Mouse (Mus musculus): Measurements from ENCODE around the gene Nrcam. TPM values are rescaled to one million over a fixed set of nuclear protein-coding genes. Genes with fewer than 3 reads are reported as not detected.

The Nrcam gene
- polyA plus RNA-seq, 1 experiment, result 0.56 TPM

DNA sequence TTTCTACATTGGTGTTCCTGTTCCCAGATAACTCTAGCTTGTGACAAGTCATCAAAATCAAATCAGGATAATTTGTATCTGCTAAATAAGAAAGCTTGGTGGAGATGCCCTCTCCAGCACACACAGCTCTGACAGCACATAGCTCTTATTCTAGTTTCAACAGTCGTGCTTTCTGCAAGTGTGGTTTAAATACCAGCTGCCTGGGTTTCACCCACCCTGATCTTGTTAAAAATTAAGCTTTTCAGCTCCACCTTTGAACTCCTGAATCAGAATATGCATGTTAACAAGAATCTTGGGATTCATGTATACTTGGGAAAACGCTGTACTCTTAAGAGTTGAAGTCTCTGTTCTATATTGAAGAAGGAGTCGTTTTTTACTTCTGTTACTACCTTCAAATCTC is 66.2 kb downstream of the Nrcam start:
- no peak overlapping the region for H3K27ac ChIP-seq (ENCODE audit: insufficient read depth, low read depth, low read length)
- no peaks in the 10 kb centered on the region for H3K4me1 ChIP-seq (ENCODE audit: control insufficient read depth, insufficient read depth, low read length)
- no peak overlapping the region for H3K4me3 ChIP-seq (ENCODE audit: insufficient read depth, low read length)
- TF ChIP-seq POLR2A (IDR thresholded peaks at IDR 0.05; ENCODE audit: borderline replicate concordance, low read depth, low read length), result no peak

DNA sequence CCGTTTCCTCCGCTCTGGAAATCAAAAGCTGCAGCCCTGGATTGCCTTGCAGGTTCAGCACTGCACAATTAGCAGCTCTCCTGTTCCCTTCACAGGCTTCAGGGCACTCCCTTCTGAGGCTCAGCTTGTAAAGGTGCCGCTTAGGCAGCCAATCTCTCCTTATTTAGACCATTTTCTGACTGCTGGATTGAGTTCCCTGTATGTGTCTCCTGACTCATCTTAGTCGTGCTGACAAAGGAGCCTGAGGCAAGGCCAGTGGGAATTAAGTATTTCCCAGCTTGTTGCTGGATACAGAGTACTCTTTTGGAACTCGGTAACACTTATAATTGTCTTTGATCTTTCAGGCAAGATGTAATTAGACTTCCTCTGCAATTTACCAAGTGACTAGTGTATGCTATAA is 69.1 kb downstream of the Nrcam start:
- Histone ChIP-seq H3K4me3 (ENCODE audit: insufficient read depth, low read length) (no peak overlapping the region), H3K4me1 (ENCODE audit: control insufficient read depth, insufficient read depth, low read length) (no peaks in the 10 kb centered on the region), H3K27ac (ENCODE audit: insufficient read depth, low read depth, low read length) (no peak overlapping the region)
- no peak for TF ChIP-seq CTCF (IDR thresholded peaks at IDR 0.05; ENCODE audit: low read depth, low read length)
- TF ChIP-seq POLR2A (IDR thresholded peaks at IDR 0.05; ENCODE audit: borderline replicate concordance, low read depth, low read length), result no peak

- Histone ChIP-seq H3K4me1 (ENCODE audit: control insufficient read depth, insufficient read depth, low read length) (no peaks in the 10 kb centered on the region), H3K27ac (ENCODE audit: insufficient read depth, low read depth, low read length) (no peak overlapping the region), H3K4me3 (ENCODE audit: insufficient read depth, low read length) (no peak overlapping the region)
- TF ChIP-seq POLR2A (IDR thresholded peaks at IDR 0.05; ENCODE audit: borderline replicate concordance, low read depth, low read length), result no peak
- TF ChIP-seq CTCF (IDR thresholded peaks at IDR 0.05; ENCODE audit: low read depth, low read length), result no peak
These were observed 73.4 kb downstream of the Nrcam start for GRCm38 (mm10) chr12:44402134-44402533.

GRCm38 (mm10) chr12:44403270-44403669 is 74.6 kb downstream of the Nrcam start:
- no peak for TF ChIP-seq POLR2A (IDR thresholded peaks at IDR 0.05; ENCODE audit: borderline replicate concordance, low read depth, low read length)
- TF ChIP-seq CTCF (IDR thresholded peaks at IDR 0.05; ENCODE audit: low read depth, low read length), result no peak
- no peak overlapping the region for H3K27ac ChIP-seq (ENCODE audit: insufficient read depth, low read depth, low read length)
- H3K4me1 ChIP-seq (ENCODE audit: control insufficient read depth, insufficient read depth, low read length), result no peaks in the 10 kb centered on the region
- no peak overlapping the region for H3K4me3 ChIP-seq (ENCODE audit: insufficient read depth, low read length)

GRCm38 (mm10) chr12:44403731-44404424 is 75.2 kb downstream of the Nrcam start:
- H3K4me3 ChIP-seq (ENCODE audit: insufficient read depth, low read length), result no peak overlapping the region
- TF ChIP-seq CTCF (IDR thresholded peaks at IDR 0.05; ENCODE audit: low read depth, low read length) (no peak), POLR2A (IDR thresholded peaks at IDR 0.05; ENCODE audit: borderline replicate concordance, low read depth, low read length) (no peak)
- H3K27ac ChIP-seq (ENCODE audit: insufficient read depth, low read depth, low read length), result no peak overlapping the region
- H3K4me1 ChIP-seq (ENCODE audit: control insufficient read depth, insufficient read depth, low read length), result no peaks in the 10 kb centered on the region

DNA sequence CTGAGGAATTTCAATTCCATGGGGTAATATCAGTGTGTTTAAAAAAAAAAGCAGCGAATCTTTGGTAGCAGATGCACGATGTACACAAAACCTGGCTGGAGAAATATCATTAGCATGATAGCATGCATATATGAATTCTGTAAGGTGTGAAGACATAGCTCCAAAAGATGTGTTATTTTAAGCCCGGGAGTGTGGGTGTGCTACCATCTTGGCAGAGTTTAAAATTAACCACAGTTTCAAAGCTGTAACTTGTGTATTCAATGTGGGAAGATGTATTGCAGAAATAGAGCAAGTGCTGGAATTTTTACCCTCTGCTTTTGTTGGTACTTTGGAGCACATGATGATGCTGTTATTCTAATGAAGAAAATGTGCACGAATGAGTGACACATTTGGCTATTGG is 81.1 kb downstream of the Nrcam start:
- Histone ChIP-seq H3K4me1 (ENCODE audit: control insufficient read depth, insufficient read depth, low read length) (no peaks in the 10 kb centered on the region), H3K4me3 (ENCODE audit: insufficient read depth, low read length) (no peak overlapping the region), H3K27ac (ENCODE audit: insufficient read depth, low read depth, low read length) (no peak overlapping the region)
- TF ChIP-seq POLR2A (IDR thresholded peaks at IDR 0.05; ENCODE audit: borderline replicate concordance, low read depth, low read length) (no peak), CTCF (IDR thresholded peaks at IDR 0.05; ENCODE audit: low read depth, low read length) (no peak)

GRCm38 (mm10) chr12:44411031-44411430 is 82.3 kb downstream of the Nrcam start:
- no peak overlapping the region for H3K4me3 ChIP-seq (ENCODE audit: insufficient read depth, low read length)
- TF ChIP-seq CTCF (IDR thresholded peaks at IDR 0.05; ENCODE audit: low read depth, low read length) (no peak), POLR2A (IDR thresholded peaks at IDR 0.05; ENCODE audit: borderline replicate concordance, low read depth, low read length) (no peak)
- H3K27ac ChIP-seq (ENCODE audit: insufficient read depth, low read depth, low read length), result no peak overlapping the region
- no peaks in the 10 kb centered on the region for H3K4me1 ChIP-seq (ENCODE audit: control insufficient read depth, insufficient read depth, low read length)

- Histone ChIP-seq H3K4me1 (ENCODE audit: control insufficient read depth, insufficient read depth, low read length) (no peaks in the 10 kb centered on the region), H3K4me3 (ENCODE audit: insufficient read depth, low read length) (no peak overlapping the region), H3K27ac (ENCODE audit: insufficient read depth, low read depth, low read length) (no peak overlapping the region)
- TF ChIP-seq CTCF (IDR thresholded peaks at IDR 0.05; ENCODE audit: low read depth, low read length), result no peak
- no peak for TF ChIP-seq POLR2A (IDR thresholded peaks at IDR 0.05; ENCODE audit: borderline replicate concordance, low read depth, low read length)
These were observed 93.6 kb downstream of the Nrcam start for GRCm38 (mm10) chr12:44422154-44422866.

- Histone ChIP-seq H3K27ac (ENCODE audit: insufficient read depth, low read depth, low read length) (no peak overlapping the region), H3K4me3 (ENCODE audit: insufficient read depth, low read length) (no peak overlapping the region), H3K4me1 (ENCODE audit: control insufficient read depth, insufficient read depth, low read length) (no peaks in the 10 kb centered on the region)
- TF ChIP-seq POLR2A (IDR thresholded peaks at IDR 0.05; ENCODE audit: borderline replicate concordance, low read depth, low read length), result no peak
- TF ChIP-seq CTCF (IDR thresholded peaks at IDR 0.05; ENCODE audit: low read depth, low read length), result no peak
These were observed 94.2 kb downstream of the Nrcam start for GRCm38 (mm10) chr12:44422867-44423255.

DNA sequence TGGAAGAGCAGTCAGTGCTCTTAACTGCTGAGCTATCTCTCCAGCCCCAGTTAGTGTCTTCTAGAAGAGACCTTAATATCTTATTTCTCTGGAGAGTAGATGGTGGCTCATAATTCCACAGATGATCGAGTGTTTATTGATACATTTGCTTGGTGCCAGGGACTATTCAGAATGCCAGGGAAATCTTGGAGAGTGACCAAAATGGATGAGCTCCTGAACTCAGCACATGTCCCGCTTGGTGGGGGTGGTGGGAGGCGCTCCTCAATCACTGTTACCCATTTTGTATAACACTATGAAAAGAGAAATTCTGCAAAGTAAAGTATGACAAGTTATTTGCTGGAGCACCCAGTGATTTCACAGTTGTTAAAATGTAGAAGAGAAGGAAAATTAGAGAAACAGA is 95.3 kb downstream of the Nrcam start:
- Histone ChIP-seq H3K4me1 (ENCODE audit: control insufficient read depth, insufficient read depth, low read length) (no peaks in the 10 kb centered on the region), H3K4me3 (ENCODE audit: insufficient read depth, low read length) (no peak overlapping the region), H3K27ac (ENCODE audit: insufficient read depth, low read depth, low read length) (no peak overlapping the region)
- TF ChIP-seq CTCF (IDR thresholded peaks at IDR 0.05; ENCODE audit: low read depth, low read length), result no peak

All from bone marrow macrophage, adult 2 months (primary cell).